Mouse (Mus musculus): ENCODE measurements around the gene Gm20388.

Gene Gm20388

GRCm38 (mm10) chr8:122652643-122653042 is 2742.0 kb downstream of the Gm20388 start:
- no peak for DNase-seq

- peak; percentile 90 for DNase-seq
These were observed 2744.1 kb downstream of the Gm20388 start for GRCm38 (mm10) chr8:122654768-122655167.

- DNase-seq = peak; percentile 82
These were observed 2745.7 kb downstream of the Gm20388 start for GRCm38 (mm10) chr8:122656056-122656999.

- DNase-seq = no peak
These were observed 2747.6 kb downstream of the Gm20388 start for GRCm38 (mm10) chr8:122658149-122658806.

GRCm38 (mm10) chr8:122658807-122659160 is 2748.1 kb downstream of the Gm20388 start:
- no peak for DNase-seq

- no peak for DNase-seq
These were observed 2749.4 kb downstream of the Gm20388 start for GRCm38 (mm10) chr8:122660022-122660421.

GRCm38 (mm10) chr8:122661138-122661537 is 2750.5 kb downstream of the Gm20388 start:
- peak; percentile 92 for DNase-seq

- no peak for DNase-seq
These were observed 2751.3 kb downstream of the Gm20388 start for GRCm38 (mm10) chr8:122661894-122662293.

- DNase-seq = no peak
These were observed 2752.5 kb downstream of the Gm20388 start for GRCm38 (mm10) chr8:122663106-122663505.

- DNase-seq = no peak
These were observed 2753.0 kb downstream of the Gm20388 start for GRCm38 (mm10) chr8:122663670-122664069.

- DNase-seq = peak; percentile 80
These were observed 2754.6 kb downstream of the Gm20388 start for GRCm38 (mm10) chr8:122665221-122665620.

GRCm38 (mm10) chr8:122665667-122666316 is 2755.2 kb downstream of the Gm20388 start:
- DNase-seq = peak; percentile 91

- DNase-seq = peak; percentile 40
These were observed 2755.7 kb downstream of the Gm20388 start for GRCm38 (mm10) chr8:122666338-122666764.

GRCm38 (mm10) chr8:122666827-122667226 is 2756.2 kb downstream of the Gm20388 start:
- peak; percentile 47 for DNase-seq

- no peak for DNase-seq
These were observed 2757.2 kb downstream of the Gm20388 start for GRCm38 (mm10) chr8:122667854-122668253.

- DNase-seq = no peak
These were observed 2758.7 kb downstream of the Gm20388 start for GRCm38 (mm10) chr8:122669370-122669769.

GRCm38 (mm10) chr8:122670001-122670400 is 2759.4 kb downstream of the Gm20388 start:
- DNase-seq = no peak

GRCm38 (mm10) chr8:122670718-122671117 is 2760.1 kb downstream of the Gm20388 start:
- no peak for DNase-seq

GRCm38 (mm10) chr8:122671894-122672293 is 2761.3 kb downstream of the Gm20388 start:
- no peak for DNase-seq

- DNase-seq = no peak
These were observed 2763.3 kb downstream of the Gm20388 start for GRCm38 (mm10) chr8:122673989-122674388.

GRCm38 (mm10) chr8:122674999-122675398 is 2764.4 kb downstream of the Gm20388 start:
- peak; percentile 61 for DNase-seq

GRCm38 (mm10) chr8:122675596-122676420 is 2765.2 kb downstream of the Gm20388 start:
- no peak for DNase-seq
